Mouse (Mus musculus): ENCODE results near the gene Bdh1. TPM values are rescaled to one million over a fixed set of nuclear protein-coding genes. Genes with fewer than 3 reads are reported as not detected.

Gene Bdh1
- polyA plus RNA-seq, 1 experiment from 2014 or later = 3.1 TPM

- Histone ChIP-seq H3K27me3 (ENCODE audit: insufficient read depth, low read length) (no peaks in the 10 kb centered on the region), H3K4me2 (peak overlapping the region; percentile 32), H3K36me3 (ENCODE audit: insufficient read depth) (no peaks in the 10 kb centered on the region), H3K4me1 (ENCODE audit: insufficient read depth) (peaks cover 13% of the 10 kb centered on the region), H3K4me3 (ENCODE audit: low read depth, low read length) (no peak overlapping the region), H3K27ac (ENCODE audit: low read depth) (peak overlapping the region; percentile 42; the same call in 1 of the 2 replicates), H3K9ac (no peak overlapping the region), H3K9me3 (ENCODE audit: low read depth, low read length) (no peaks in the 10 kb centered on the region)
- TF ChIP-seq CTCF (IDR thresholded peaks at IDR 0.05; ENCODE audit: low read depth) = no peak
- 17% methylated on average over 12 of the region's 12 CpGs for WGBS
- ATAC-seq (ENCODE audit: insufficient read depth) (0 out of 2 replicates have a peak, but pooled peaks have one; percentile 26), DNase-seq (peak; percentile 46)
Observed at GRCm38 (mm10) chr16:31492921-31493549, 71.0 kb downstream of the Bdh1 start.

GRCm38 (mm10) chr16:31493550-31493965, 71.5 kb downstream of the Bdh1 start:
- peaks cover 13% of the 10 kb centered on the region for H3K4me1 ChIP-seq (ENCODE audit: insufficient read depth)
- no peaks in the 10 kb centered on the region for H3K36me3 ChIP-seq (ENCODE audit: insufficient read depth)
- 34% methylated on average over 6 of the region's 6 CpGs for WGBS
- ATAC-seq (ENCODE audit: insufficient read depth) (peak; percentile 51; the same call in 1 of the 2 replicates), DNase-seq (no peak)
- H3K27me3 ChIP-seq (ENCODE audit: insufficient read depth, low read length) = no peaks in the 10 kb centered on the region
- H3K4me2 ChIP-seq = peak overlapping the region; percentile 32
- no peak overlapping the region for H3K4me3 ChIP-seq (ENCODE audit: low read depth, low read length)
- no peaks in the 10 kb centered on the region for H3K9me3 ChIP-seq (ENCODE audit: low read depth, low read length)
- peak overlapping the region; percentile 42; the same call in 1 of the 2 replicates for H3K27ac ChIP-seq (ENCODE audit: low read depth)
- H3K9ac ChIP-seq = no peak overlapping the region
- TF ChIP-seq CTCF (IDR thresholded peaks at IDR 0.05; ENCODE audit: low read depth) = no peak

GRCm38 (mm10) chr16:31493991-31494390, 71.9 kb downstream of the Bdh1 start:
- Histone ChIP-seq H3K4me1 (ENCODE audit: insufficient read depth) (peaks cover 13% of the 10 kb centered on the region), H3K27ac (ENCODE audit: low read depth) (no peak overlapping the region), H3K9me3 (ENCODE audit: low read depth, low read length) (no peaks in the 10 kb centered on the region), H3K9ac (no peak overlapping the region), H3K4me2 (no peak overlapping the region), H3K27me3 (ENCODE audit: insufficient read depth, low read length) (no peaks in the 10 kb centered on the region), H3K4me3 (ENCODE audit: low read depth, low read length) (no peak overlapping the region), H3K36me3 (ENCODE audit: insufficient read depth) (no peaks in the 10 kb centered on the region)
- DNase-seq = no peak
- TF ChIP-seq CTCF (IDR thresholded peaks at IDR 0.05; ENCODE audit: low read depth) = no peak
- peak; percentile 48; the same call in 1 of the 2 replicates for ATAC-seq (ENCODE audit: insufficient read depth)
- 44% methylated on average over 6 of the region's 6 CpGs for WGBS

GRCm38 (mm10) chr16:31495356-31495755, 73.3 kb downstream of the Bdh1 start:
- no peak overlapping the region for H3K9ac ChIP-seq
- no peak for DNase-seq
- H3K36me3 ChIP-seq (ENCODE audit: insufficient read depth) = no peaks in the 10 kb centered on the region
- no peak for TF ChIP-seq CTCF (IDR thresholded peaks at IDR 0.05; ENCODE audit: low read depth)
- ATAC-seq (ENCODE audit: insufficient read depth) = no peak
- H3K27ac ChIP-seq (ENCODE audit: low read depth) = no peak overlapping the region
- no peaks in the 10 kb centered on the region for H3K9me3 ChIP-seq (ENCODE audit: low read depth, low read length)
- no peaks in the 10 kb centered on the region for H3K27me3 ChIP-seq (ENCODE audit: insufficient read depth, low read length)
- no peak overlapping the region for H3K4me2 ChIP-seq
- 60% methylated on average over 7 of the region's 7 CpGs for WGBS
- H3K4me3 ChIP-seq (ENCODE audit: low read depth, low read length) = no peak overlapping the region
- H3K4me1 ChIP-seq (ENCODE audit: insufficient read depth) = peaks cover 15% of the 10 kb centered on the region

GRCm38 (mm10) chr16:31495769-31496168, 73.7 kb downstream of the Bdh1 start:
- ATAC-seq (ENCODE audit: insufficient read depth) (no peak), DNase-seq (no peak)
- H3K27ac ChIP-seq (ENCODE audit: low read depth) = no peak overlapping the region
- H3K9ac ChIP-seq = no peak overlapping the region
- H3K9me3 ChIP-seq (ENCODE audit: low read depth, low read length) = no peaks in the 10 kb centered on the region
- H3K4me2 ChIP-seq = no peak overlapping the region
- 64% methylated on average over 9 of the region's 9 CpGs for WGBS
- no peak overlapping the region for H3K4me3 ChIP-seq (ENCODE audit: low read depth, low read length)
- no peak for TF ChIP-seq CTCF (IDR thresholded peaks at IDR 0.05; ENCODE audit: low read depth)
- H3K36me3 ChIP-seq (ENCODE audit: insufficient read depth) = no peaks in the 10 kb centered on the region
- H3K27me3 ChIP-seq (ENCODE audit: insufficient read depth, low read length) = no peaks in the 10 kb centered on the region
- H3K4me1 ChIP-seq (ENCODE audit: insufficient read depth) = peaks cover 19% of the 10 kb centered on the region

GRCm38 (mm10) chr16:31498336-31498735, 76.3 kb downstream of the Bdh1 start:
- Histone ChIP-seq H3K4me1 (ENCODE audit: insufficient read depth) (peaks cover 11% of the 10 kb centered on the region; the same call in 1 of the 2 replicates), H3K9me3 (ENCODE audit: low read depth, low read length) (no peaks in the 10 kb centered on the region), H3K36me3 (ENCODE audit: insufficient read depth) (no peaks in the 10 kb centered on the region), H3K4me2 (no peak overlapping the region), H3K27me3 (ENCODE audit: insufficient read depth, low read length) (no peaks in the 10 kb centered on the region), H3K4me3 (ENCODE audit: low read depth, low read length) (no peak overlapping the region), H3K27ac (ENCODE audit: low read depth) (no peak overlapping the region), H3K9ac (no peak overlapping the region)
- no peak for TF ChIP-seq CTCF (IDR thresholded peaks at IDR 0.05; ENCODE audit: low read depth)
- 76% methylated on average over 4 of the region's 4 CpGs for WGBS
- ATAC-seq (ENCODE audit: insufficient read depth) = no peak
- no peak for DNase-seq

GRCm38 (mm10) chr16:31499021-31499420, 76.9 kb downstream of the Bdh1 start:
- Histone ChIP-seq H3K4me2 (no peak overlapping the region), H3K4me1 (ENCODE audit: insufficient read depth) (peaks cover 8% of the 10 kb centered on the region; the same call in 1 of the 2 replicates), H3K27me3 (ENCODE audit: insufficient read depth, low read length) (no peaks in the 10 kb centered on the region), H3K27ac (ENCODE audit: low read depth) (no peak overlapping the region), H3K36me3 (ENCODE audit: insufficient read depth) (no peaks in the 10 kb centered on the region), H3K9me3 (ENCODE audit: low read depth, low read length) (no peaks in the 10 kb centered on the region), H3K4me3 (ENCODE audit: low read depth, low read length) (no peak overlapping the region), H3K9ac (no peak overlapping the region)
- DNase-seq (no peak), ATAC-seq (ENCODE audit: insufficient read depth) (no peak)
- 89% methylated on average over 6 of the region's 6 CpGs for WGBS
- TF ChIP-seq CTCF (IDR thresholded peaks at IDR 0.05; ENCODE audit: low read depth) = no peak
